Mouse (Mus musculus): ENCODE results near the gene Fam163a. TPM values are rescaled to one million over a fixed set of nuclear protein-coding genes. Genes with fewer than 3 reads are reported as not detected.
"Not testable (repeated sequence)": the region's sequence is repeated elsewhere in the genome, so short reads cannot be mapped to it uniquely, and the experiment has no call there.

The Fam163a gene
- total RNA-seq (2015) (not detected in 2 replicates), total RNA-seq (2017) (not detected in 2 replicates)

GRCm38 (mm10) chr1:156204656-156205131 lies at the start of gene Fam163a:
Gene Fam163a (minus strand): TSS chr1:156205026.
- ATAC-seq (replicated peaks; ENCODE audit: poor library complexity) = peak; percentile 42; the same call in 1 of the 2 replicates

- ATAC-seq (replicated peaks; ENCODE audit: poor library complexity) = not testable (repeated sequence)
Measured at GRCm38 (mm10) chr1:156251096-156251495, 46.3 kb upstream of the Fam163a start.

GRCm38 (mm10) chr1:156247893-156248292 lies 43.1 kb upstream of the Fam163a start:
- no peak for ATAC-seq (replicated peaks; ENCODE audit: poor library complexity)

GRCm38 (mm10) chr1:156241713-156242348 lies 37.0 kb upstream of the Fam163a start:
- ATAC-seq (replicated peaks; ENCODE audit: poor library complexity) = peak; percentile 95

GRCm38 (mm10) chr1:156241035-156241434 lies 36.2 kb upstream of the Fam163a start:
- ATAC-seq (replicated peaks; ENCODE audit: poor library complexity) = peak; percentile 95

GRCm38 (mm10) chr1:156231122-156231521 lies 26.3 kb upstream of the Fam163a start:
- no peak for ATAC-seq (replicated peaks; ENCODE audit: poor library complexity)

- ATAC-seq (replicated peaks; ENCODE audit: poor library complexity) = no peak
Measured at GRCm38 (mm10) chr1:156230339-156231089, 25.7 kb upstream of the Fam163a start.

- peak; percentile 96 for ATAC-seq (replicated peaks; ENCODE audit: poor library complexity)
Measured at GRCm38 (mm10) chr1:156229448-156229847, 24.6 kb upstream of the Fam163a start.

- no peak for ATAC-seq (replicated peaks; ENCODE audit: poor library complexity)
Measured at GRCm38 (mm10) chr1:156228728-156229127, 23.9 kb upstream of the Fam163a start.

- ATAC-seq (replicated peaks; ENCODE audit: poor library complexity) = 0 out of 2 replicates have a peak, but pooled peaks have one; percentile 26
Measured at GRCm38 (mm10) chr1:156226903-156227302, 22.1 kb upstream of the Fam163a start.

GRCm38 (mm10) chr1:156222205-156223000 lies 17.6 kb upstream of the Fam163a start:
- ATAC-seq (replicated peaks; ENCODE audit: poor library complexity) = peak; percentile 47

- ATAC-seq (replicated peaks; ENCODE audit: poor library complexity) = no peak
Measured at GRCm38 (mm10) chr1:156221327-156221726, 16.5 kb upstream of the Fam163a start.

- no peak for ATAC-seq (replicated peaks; ENCODE audit: poor library complexity)
Measured at GRCm38 (mm10) chr1:156218573-156218972, 13.7 kb upstream of the Fam163a start.

GRCm38 (mm10) chr1:156217941-156218340 lies 13.1 kb upstream of the Fam163a start:
- ATAC-seq (replicated peaks; ENCODE audit: poor library complexity) = no peak

GRCm38 (mm10) chr1:156217393-156217792 lies 12.6 kb upstream of the Fam163a start:
- peak; percentile 87 for ATAC-seq (replicated peaks; ENCODE audit: poor library complexity)

- no peak for ATAC-seq (replicated peaks; ENCODE audit: poor library complexity)
Measured at GRCm38 (mm10) chr1:156216249-156216648, 11.4 kb upstream of the Fam163a start.

- ATAC-seq (replicated peaks; ENCODE audit: poor library complexity) = no peak
Measured at GRCm38 (mm10) chr1:156214651-156215050, 9.8 kb upstream of the Fam163a start.

- ATAC-seq (replicated peaks; ENCODE audit: poor library complexity) = peak; percentile 90
Measured at GRCm38 (mm10) chr1:156212923-156213322, 8.1 kb upstream of the Fam163a start.

- ATAC-seq (replicated peaks; ENCODE audit: poor library complexity) = no peak
Measured at GRCm38 (mm10) chr1:156211809-156212317, 7.0 kb upstream of the Fam163a start.

- ATAC-seq (replicated peaks; ENCODE audit: poor library complexity) = no peak
Measured at GRCm38 (mm10) chr1:156205164-156205563, 338 bp upstream of the Fam163a start.

All from megakaryocyte progenitor cell, adult 5-6 weeks (primary cell).